Mouse (Mus musculus) adrenal gland, adult (tissue): Measurements from ENCODE around the gene Slc6a11.

Source experiments
- DNase-seq, 2 experiments: peaks; one replicate each; pipeline ENCODE4 v3.0.0; 2022 to 2023; ENCODE audit warnings: low spot score in 1 of 2; ENCODE audit not compliant: inconsistent age in 2 of 2

Slc6a11 gene

DNA sequence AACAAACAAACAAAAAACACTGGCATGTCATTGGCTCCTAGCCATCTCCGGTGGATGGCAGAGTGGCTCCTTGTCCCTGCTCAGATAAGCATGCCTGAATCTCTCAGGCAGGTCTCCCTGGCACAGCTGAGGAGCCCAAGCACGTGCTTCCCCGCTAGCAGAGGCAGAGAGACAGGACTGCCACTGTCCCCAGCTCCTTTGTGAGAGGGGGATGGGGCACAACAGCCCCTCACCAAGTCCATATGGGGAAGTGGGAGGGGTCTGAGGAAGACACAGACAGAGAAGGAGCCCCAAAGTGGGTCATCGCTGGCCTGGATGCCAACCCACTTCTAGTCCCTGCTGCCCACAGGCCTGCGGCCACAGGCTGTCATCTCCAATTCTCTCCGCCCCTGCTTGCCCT lies 130.6 kb downstream of the Slc6a11 start:
- no peak for DNase-seq

DNA sequence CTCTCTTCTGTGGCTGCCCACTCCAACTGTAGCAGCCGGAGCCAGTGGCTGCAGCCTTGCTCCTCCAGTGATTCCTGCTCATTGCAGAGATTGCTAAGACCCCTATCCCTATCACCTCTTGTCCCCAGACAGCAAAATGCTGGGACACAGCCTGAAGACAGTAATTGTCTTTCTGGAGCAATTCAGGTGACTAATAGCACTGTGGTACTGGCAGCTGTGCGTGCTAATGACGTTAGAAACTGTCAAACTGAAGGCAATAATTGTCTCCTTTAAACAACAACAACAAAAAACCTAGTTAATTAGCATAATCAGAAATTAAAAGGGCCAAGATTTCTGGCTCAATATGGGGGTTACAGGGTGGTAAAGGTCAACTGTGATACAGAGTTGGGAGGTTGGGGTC lies 133.0 kb downstream of the Slc6a11 start:
- DNase-seq = no peak

DNA sequence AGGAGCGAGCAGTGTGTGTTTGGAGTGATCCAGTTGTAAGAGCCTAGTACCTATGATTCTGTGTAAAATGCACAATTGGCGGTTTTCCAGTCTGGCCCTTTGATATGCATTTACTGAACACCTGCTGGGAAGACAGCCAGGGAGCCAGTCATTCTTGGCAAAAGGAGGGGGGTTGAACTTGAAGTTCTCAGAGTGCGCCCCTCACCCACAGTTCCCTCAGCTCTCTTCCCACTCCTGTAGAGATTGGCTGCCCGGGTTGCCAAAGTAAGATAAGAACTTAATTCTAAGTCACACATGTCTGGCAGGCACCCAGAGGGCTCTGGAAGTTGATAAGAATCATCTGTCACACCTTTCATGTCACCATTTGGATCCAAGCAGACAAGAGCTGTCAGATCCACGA lies 133.4 kb downstream of the Slc6a11 start:
- no peak for DNase-seq

DNA sequence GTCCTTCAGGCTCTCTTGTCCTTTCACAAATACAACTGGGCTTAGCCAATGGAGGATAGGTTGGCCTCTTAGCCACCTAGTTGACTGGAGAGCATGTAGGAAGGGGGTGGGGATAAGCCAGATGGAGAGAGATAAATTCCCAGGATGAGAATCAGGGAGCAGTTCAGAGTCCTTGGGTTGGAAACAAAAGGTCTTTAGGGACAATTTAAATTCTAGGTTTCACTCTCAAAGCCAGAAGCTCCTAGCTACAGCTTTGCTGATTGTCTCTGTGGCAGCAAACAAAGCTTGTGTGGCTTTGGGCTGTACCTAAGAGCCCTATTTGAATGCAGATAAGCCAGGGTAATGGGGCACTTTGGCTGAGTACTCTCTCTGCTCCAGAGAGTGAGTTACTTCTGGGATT lies 135.2 kb downstream of the Slc6a11 start:
- DNase-seq = no peak

DNA sequence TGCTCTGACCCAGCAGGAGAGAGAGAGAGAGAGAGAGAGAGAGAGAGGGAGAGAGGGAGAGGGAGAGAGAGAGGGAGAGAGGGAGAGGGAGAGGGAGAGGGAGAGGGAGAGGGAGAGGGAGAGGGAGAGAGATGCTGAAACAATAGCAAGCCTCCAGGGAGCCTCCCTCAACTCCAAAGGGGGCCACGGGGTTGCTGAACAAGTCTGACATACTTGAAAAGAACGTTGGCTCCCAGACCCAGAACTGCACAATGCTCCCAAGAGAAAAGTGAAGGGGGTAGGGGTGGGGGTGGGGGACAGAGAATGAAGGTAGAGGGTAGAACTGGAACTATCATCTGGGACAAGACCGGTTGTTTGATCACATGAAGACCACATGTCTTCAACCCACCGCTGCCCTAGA lies 136.9 kb downstream of the Slc6a11 start:
- no peak for DNase-seq

- no peak for DNase-seq
These were observed 138.5 kb downstream of the Slc6a11 start for GRCm38 (mm10) chr6:114269589-114269988.

DNA sequence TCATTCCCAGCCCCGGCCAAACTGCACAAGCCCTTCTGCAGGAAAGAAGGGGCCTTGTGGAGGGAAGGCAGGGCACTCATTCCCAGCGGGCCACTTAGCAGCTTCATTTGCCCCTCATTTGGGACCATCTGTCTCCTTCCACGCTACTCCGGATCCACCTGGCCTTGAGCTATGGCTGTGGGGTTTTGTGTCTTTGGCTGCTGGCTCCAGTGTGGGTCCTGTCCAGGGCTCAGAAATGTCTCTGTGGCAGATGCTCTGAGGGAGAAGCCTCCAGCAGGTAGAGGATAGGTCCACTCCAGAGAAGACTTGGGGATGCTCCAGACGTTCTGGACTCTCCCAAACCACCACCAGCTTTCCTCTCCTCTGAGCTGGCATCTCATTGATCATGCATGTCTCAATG lies 139.8 kb downstream of the Slc6a11 start:
- no peak for DNase-seq

DNA sequence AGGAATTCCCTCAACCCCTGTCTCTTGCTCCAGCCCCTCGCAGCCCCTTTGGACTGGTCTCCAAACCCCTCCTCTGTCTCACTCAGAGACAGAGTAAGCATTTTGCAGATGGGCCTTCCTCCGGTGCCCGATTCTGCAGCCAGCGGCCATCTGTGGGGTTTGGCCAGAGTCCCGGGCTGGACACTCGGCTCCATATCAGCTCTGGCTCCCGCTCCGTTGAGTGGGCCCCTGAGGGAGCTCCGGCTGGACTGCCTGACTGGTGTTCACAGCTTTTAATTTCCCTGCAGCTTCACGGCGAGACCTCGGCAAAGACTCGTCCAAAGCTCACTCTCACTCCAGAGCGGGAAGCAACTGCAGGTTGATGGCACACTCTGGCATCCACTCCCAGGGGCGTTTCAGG lies 141.2 kb downstream of the Slc6a11 start:
- no peak for DNase-seq

- DNase-seq = no peak
These were observed 143.1 kb downstream of the Slc6a11 start for GRCm38 (mm10) chr6:114273997-114274728.

DNA sequence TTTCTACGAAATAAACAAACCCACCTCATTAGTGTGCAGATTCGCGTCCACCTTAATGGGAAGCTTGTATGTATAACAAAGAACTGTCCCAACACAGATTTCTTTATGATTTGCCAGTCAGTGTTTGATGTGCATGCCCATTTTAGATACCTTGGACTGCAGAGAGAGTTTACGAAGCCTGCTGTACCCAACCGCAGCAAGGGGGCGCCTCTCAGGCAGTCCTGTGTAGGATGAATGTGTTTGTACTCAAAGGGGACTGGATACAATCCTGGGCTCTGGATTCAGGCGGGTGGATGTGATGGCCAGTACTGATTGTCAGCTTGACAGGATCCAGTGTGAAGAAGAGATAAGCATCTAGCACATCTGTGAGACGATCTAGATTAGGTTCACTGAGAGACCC lies 144.8 kb downstream of the Slc6a11 start:
- DNase-seq = no peak

DNA sequence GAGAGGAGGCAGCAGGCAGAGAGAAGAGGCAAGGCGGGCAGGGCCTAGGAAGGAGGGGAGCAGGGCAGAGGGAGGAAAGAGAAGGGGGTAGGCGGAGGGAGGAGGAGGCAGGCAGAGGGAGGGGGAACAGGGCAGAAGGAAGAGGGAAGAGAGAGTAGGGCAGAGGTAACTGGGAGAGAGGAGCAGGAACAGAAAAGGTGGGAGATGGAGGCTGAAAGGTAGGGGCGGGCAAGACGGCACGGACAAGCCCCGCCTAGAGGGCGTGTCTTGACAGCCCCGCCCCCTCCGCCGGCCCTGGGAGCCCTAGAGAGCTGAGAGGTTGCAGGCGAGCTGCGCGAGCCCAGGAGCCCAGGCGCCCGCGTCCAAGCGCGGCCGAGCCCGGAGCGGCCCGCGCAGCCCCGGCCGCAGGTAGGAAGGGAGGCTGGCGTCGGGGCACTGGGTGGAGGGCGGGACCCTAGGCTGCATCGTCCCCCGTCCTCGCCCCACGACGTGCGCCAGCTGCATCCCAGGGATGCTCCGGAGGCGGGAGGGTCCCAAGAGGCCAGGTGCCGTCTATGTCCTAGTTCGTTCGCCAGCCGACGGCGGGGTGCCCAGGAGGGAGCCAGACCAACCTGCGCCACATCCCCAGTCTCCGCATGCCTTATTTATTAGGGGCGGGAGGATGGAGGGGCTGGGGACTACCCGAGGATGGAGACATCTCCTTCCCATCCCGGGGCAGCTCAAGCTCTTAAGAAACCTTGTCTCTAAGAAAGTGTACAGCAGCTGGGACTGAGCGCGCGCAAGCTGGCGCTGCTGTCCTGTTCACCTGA lies 151.6 kb downstream of the Slc6a11 start, which contains the start of gene Slc6a1:
Gene Slc6a1, plus strand, starts transcription at position 167 of the 809 bp plus-strand sequence.
- DNase-seq = peak; percentile 20 to 56

GRCm38 (mm10) chr6:114283278-114283770 lies 152.3 kb downstream of the Slc6a11 start:
- DNase-seq = no peak

DNA sequence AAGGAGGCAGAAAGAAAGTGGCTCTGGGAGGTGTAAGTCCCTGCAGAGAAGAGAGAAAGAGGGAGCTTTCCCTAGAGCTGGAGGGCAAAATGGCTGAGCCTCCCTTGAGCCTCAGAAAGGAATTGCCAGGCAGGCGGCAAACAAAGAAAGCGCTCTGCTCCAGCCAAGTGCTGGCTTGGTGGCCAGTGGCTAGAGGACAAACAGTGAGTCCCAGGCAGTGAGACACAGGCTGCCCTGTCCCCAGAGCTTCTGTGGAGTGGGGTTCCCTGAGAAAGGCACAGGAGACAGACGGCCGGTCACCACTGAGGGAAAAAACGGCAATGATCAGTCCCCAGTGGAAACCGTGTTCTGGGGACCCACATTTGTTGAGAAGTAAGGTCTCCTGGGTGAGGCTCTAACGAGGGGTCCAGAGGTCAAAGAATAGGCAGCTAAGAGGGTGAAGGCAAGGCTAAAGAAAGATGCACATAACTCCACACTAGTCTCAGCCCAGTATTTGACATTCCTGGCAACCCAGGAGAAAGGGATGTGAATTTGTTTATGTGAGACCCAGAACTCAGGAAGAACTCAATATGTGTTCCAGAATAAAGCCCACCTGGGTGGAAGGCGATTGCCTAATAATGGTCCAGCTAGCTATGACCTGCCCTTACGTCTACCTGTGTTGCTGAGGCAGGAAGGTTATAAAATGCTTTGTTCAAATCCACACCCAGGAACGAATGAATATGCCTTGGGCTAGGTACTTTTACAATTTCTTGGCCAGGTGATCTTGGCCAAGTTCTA lies 153.1 kb downstream of the Slc6a11 start:
- DNase-seq = no peak

DNA sequence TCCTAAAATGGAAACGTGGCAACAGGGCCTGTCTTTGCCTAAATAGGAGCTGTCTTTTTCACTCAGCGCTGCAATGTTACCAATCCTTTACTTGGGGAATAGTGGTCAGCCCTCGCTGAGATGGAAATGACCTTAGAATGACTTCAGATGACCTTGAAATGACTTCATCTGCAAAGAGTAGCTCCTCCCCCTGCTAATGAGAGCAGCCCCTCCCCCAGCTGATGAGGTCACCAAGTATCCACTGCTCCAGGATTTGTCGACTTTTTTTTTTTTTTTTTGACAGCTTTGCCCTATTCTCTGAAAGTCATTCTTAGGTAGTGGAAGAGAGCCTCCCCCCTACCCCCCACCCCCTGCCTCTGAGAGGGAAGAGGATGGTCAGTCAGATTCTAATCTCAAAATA lies 154.4 kb downstream of the Slc6a11 start:
- DNase-seq = no peak

- no peak for DNase-seq
These were observed 158.1 kb downstream of the Slc6a11 start for GRCm38 (mm10) chr6:114289106-114289505.

DNA sequence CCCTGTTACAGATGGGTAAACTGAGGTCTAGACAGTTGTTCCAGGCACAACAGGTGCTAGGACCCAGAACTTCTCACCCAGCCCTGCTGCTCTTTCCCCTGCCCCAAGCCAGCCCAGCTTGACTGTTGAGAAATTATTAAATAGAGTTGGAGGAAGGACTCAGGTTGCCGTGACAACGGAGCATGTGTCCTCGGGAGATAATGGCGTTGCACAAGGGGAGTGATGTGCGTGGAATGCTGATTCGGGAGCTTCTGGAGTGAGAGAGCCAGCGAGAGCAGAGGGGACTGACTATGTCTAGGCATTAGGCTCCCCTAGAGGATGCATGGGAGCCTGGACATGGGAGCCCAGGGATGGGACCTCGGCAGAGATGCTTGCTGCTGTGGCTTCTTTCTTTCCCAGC lies 159.1 kb downstream of the Slc6a11 start:
- no peak for DNase-seq

DNA sequence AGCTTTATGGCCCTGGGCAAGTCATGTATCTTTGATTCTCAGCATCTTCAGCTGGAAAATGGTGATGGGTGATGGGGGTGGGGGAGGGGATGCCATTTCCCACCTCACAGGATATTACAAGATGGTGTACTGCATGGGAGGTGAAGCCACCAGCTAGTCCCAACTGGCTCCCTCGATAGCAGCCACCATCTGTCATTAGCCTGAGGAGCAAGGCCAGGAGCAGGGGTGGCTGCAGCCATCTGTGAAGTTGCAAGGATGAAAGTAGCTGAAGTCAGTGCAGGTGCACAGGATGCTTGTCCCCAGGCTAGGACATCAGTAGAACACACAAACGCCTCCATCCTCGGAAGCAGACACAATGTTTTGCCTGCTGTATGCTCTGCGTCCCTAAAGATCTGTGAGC lies 159.9 kb downstream of the Slc6a11 start:
- no peak for DNase-seq

DNA sequence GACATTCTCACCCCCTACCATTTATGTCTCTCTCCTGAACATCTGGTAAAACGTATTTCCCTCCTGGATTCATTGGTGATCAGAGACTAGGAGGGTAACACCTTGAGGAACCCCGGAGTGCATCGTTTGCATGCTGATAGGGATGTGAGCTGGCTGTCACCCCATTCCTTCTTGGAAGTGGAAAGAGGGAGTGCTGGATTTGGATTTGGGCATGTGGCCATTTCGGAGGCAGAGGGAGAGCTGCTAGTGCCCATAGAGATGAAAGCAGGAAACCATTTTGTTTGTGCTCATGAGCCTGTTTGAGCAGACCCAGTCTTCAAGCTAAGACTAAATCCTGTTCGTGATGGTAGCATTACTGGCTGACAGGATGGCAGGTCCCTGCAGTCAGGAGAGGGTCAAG lies 160.4 kb downstream of the Slc6a11 start:
- no peak for DNase-seq

- no peak for DNase-seq
These were observed 162.5 kb downstream of the Slc6a11 start for GRCm38 (mm10) chr6:114293511-114293910.

GRCm38 (mm10) chr6:114295086-114295485 lies 164.0 kb downstream of the Slc6a11 start:
- peak in 1 of 2 experiments; percentile 27 for DNase-seq

DNA sequence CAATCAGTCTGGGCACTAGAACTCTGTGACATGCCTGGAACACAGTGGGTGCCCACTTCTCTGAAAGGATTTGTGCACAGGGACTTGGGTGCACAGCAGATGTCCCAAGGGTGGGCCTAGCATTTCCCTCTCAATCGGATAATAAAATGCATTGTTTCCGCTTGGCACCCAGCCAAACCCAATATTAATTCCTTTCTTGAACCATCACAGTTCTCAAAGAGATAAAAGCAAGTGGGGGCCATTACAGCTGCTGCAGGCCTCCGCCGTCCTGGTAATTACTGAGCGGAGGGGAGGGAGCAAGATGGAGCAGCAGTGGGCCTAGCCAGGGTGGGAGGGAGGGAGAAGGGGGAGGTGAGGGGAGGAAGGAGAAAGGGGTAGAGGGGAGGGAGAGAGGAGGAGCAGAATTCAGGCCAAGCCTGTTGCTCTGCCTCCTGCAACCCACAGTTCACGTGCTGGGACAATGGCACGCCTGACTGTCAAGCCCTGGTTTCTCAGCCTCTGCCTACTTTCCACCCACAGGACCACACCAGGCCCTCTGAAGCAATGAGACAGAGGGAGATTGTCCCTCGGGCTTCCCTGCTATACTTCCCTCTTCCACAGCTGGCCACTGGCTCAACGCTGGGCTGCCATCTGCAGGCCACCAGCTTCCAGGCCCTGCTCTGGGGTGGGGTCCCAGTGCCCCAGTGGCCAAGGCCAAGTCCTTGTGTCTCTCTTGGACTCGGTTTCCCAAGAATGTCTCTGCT lies 166.4 kb downstream of the Slc6a11 start:
- no peak for DNase-seq
